Mouse (Mus musculus): ENCODE data around the gene Lrp5. TPM values are rescaled to one million over a fixed set of nuclear protein-coding genes. Genes with fewer than 3 reads are reported as not detected.

Gene Lrp5
- polyA plus RNA-seq, 1 experiment from 2014 or later, result 5.2 TPM

GRCm38 (mm10) chr19:3540997-3541396 is 145.4 kb downstream of the Lrp5 start:
- no peak for ATAC-seq (replicated peaks; ENCODE audit: low FRiP score)
- Histone ChIP-seq H3K36me3 (ENCODE audit: control insufficient read depth, insufficient read depth, low read length) (no peaks in the 10 kb centered on the region; the same call in 1 of the 2 replicates), H3K27me3 (ENCODE audit: control insufficient read depth, insufficient read depth, low read length) (no peaks in the 10 kb centered on the region), H3K9me3 (ENCODE audit: control insufficient read depth, low read length) (no peaks in the 10 kb centered on the region), H3K4me1 (replicated peaks; ENCODE audit: control insufficient read depth, insufficient read depth, low read length) (no peaks in the 10 kb centered on the region), H3K4me2 (ENCODE audit: low read depth, low read length, severe bottlenecking) (no peak overlapping the region), H3K9ac (ENCODE audit: low read length) (no peak overlapping the region), H3K4me3 (ENCODE audit: low read depth, low read length) (no peak overlapping the region), H3K27ac (ENCODE audit: low read depth, low read length) (no peak overlapping the region)
- WGBS, result 96% methylated on average over 5 of the region's 5 CpGs
- DNase-seq (ENCODE audit: low spot score), result no peak

DNA sequence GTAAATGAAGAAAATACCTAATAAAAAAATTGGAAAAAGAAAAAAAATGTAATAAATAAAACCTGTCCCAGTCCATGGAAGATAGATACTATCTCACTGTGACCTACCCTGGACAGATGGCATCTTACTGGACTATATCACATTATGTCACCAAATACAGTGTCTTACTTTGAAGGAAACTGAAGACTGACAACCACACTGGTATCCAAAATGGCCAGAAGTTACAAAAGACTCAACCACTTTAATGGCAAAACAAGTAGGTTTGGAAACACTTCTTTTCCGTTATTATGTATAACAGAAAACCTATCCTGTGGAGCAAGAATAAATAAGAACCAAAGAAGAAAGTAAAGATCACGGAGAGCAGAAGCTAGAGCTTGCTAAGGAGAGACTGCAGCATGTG is 146.1 kb downstream of the Lrp5 start:
- H3K36me3 ChIP-seq (ENCODE audit: control insufficient read depth, insufficient read depth, low read length), result no peaks in the 10 kb centered on the region; the same call in 1 of the 2 replicates

GRCm38 (mm10) chr19:3539456-3539855 is 146.9 kb downstream of the Lrp5 start:
- WGBS, result 95% methylated on average over 5 of the region's 5 CpGs

More for the DNA sequence above, 146.1 kb downstream of the Lrp5 start:
- H3K27ac ChIP-seq (ENCODE audit: low read depth, low read length), result no peak overlapping the region
- H3K9me3 ChIP-seq (ENCODE audit: control insufficient read depth, low read length), result no peaks in the 10 kb centered on the region
- DNase-seq (ENCODE audit: low spot score), result no peak
- no peaks in the 10 kb centered on the region for H3K27me3 ChIP-seq (ENCODE audit: control insufficient read depth, insufficient read depth, low read length)
- H3K4me3 ChIP-seq (ENCODE audit: low read depth, low read length), result no peak overlapping the region
- WGBS, result 93% methylated on average over 2 of the region's 2 CpGs
- no peak overlapping the region for H3K4me2 ChIP-seq (ENCODE audit: low read depth, low read length, severe bottlenecking)
- no peaks in the 10 kb centered on the region for H3K4me1 ChIP-seq (replicated peaks; ENCODE audit: control insufficient read depth, insufficient read depth, low read length)
- ATAC-seq (replicated peaks; ENCODE audit: low FRiP score), result no peak
- H3K9ac ChIP-seq (ENCODE audit: low read length), result no peak overlapping the region

DNA sequence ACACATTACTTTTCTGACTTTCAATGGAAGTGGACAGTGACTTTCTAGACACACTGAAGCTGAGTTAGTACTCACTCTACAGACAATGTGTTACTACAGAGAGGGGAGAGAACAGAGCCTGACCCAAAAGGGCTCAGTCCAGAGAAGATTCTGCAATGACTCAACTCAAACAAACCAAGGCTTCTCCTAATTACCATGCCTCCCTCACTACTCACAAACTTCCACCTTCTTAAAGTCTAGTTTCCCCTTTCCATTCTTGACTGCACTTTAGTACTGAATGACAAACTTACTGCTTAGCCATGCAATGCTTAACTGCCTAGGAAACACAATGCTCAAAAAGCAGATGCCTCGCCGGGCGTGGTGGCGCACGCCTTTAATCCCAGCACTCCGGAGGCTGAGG is 148.7 kb downstream of the Lrp5 start:
- H3K4me3 ChIP-seq (ENCODE audit: low read depth, low read length), result no peak overlapping the region
- WGBS, result 98% methylated on average over 6 of the region's 6 CpGs
- H3K4me2 ChIP-seq (ENCODE audit: low read depth, low read length, severe bottlenecking), result no peak overlapping the region
- H3K4me1 ChIP-seq (replicated peaks; ENCODE audit: control insufficient read depth, insufficient read depth, low read length), result no peaks in the 10 kb centered on the region
- no peaks in the 10 kb centered on the region for H3K9me3 ChIP-seq (ENCODE audit: control insufficient read depth, low read length)
- no peak overlapping the region for H3K9ac ChIP-seq (ENCODE audit: low read length)
- DNase-seq (ENCODE audit: low spot score), result no peak
- no peak for ATAC-seq (replicated peaks; ENCODE audit: low FRiP score)
- H3K27ac ChIP-seq (ENCODE audit: low read depth, low read length), result no peak overlapping the region
- no peaks in the 10 kb centered on the region; the same call in 1 of the 2 replicates for H3K36me3 ChIP-seq (ENCODE audit: control insufficient read depth, insufficient read depth, low read length)
- no peaks in the 10 kb centered on the region for H3K27me3 ChIP-seq (ENCODE audit: control insufficient read depth, insufficient read depth, low read length)

More at GRCm38 (mm10) chr19:3539456-3539855, 146.9 kb downstream of the Lrp5 start:
- DNase-seq (ENCODE audit: low spot score) (no peak), ATAC-seq (replicated peaks; ENCODE audit: low FRiP score) (no peak)
- H3K36me3 ChIP-seq (ENCODE audit: control insufficient read depth, insufficient read depth, low read length), result no peaks in the 10 kb centered on the region; the same call in 1 of the 2 replicates
- no peak overlapping the region for H3K9ac ChIP-seq (ENCODE audit: low read length)
- no peaks in the 10 kb centered on the region for H3K27me3 ChIP-seq (ENCODE audit: control insufficient read depth, insufficient read depth, low read length)
- H3K4me2 ChIP-seq (ENCODE audit: low read depth, low read length, severe bottlenecking), result no peak overlapping the region
- no peak overlapping the region for H3K4me3 ChIP-seq (ENCODE audit: low read depth, low read length)
- H3K4me1 ChIP-seq (replicated peaks; ENCODE audit: control insufficient read depth, insufficient read depth, low read length), result no peaks in the 10 kb centered on the region
- H3K9me3 ChIP-seq (ENCODE audit: control insufficient read depth, low read length), result no peaks in the 10 kb centered on the region
- H3K27ac ChIP-seq (ENCODE audit: low read depth, low read length), result no peak overlapping the region

- Histone ChIP-seq H3K4me1 (replicated peaks; ENCODE audit: control insufficient read depth, insufficient read depth, low read length) (no peaks in the 10 kb centered on the region), H3K9ac (ENCODE audit: low read length) (no peak overlapping the region), H3K4me2 (ENCODE audit: low read depth, low read length, severe bottlenecking) (no peak overlapping the region), H3K27ac (ENCODE audit: low read depth, low read length) (no peak overlapping the region), H3K4me3 (ENCODE audit: low read depth, low read length) (no peak overlapping the region), H3K9me3 (ENCODE audit: control insufficient read depth, low read length) (no peaks in the 10 kb centered on the region), H3K27me3 (ENCODE audit: control insufficient read depth, insufficient read depth, low read length) (no peaks in the 10 kb centered on the region), H3K36me3 (ENCODE audit: control insufficient read depth, insufficient read depth, low read length) (no peaks in the 10 kb centered on the region)
- no peak for ATAC-seq (replicated peaks; ENCODE audit: low FRiP score)
- WGBS, result 92% methylated on average over 3 of the region's 3 CpGs
- DNase-seq (ENCODE audit: low spot score), result no peak
These were observed 151.4 kb downstream of the Lrp5 start for GRCm38 (mm10) chr19:3534945-3535344.

Other genes with a start within 250 kb of the Lrp5 start
- gene Ppp6r3, start 110.8 kb downstream of the Lrp5 start, polyA plus RNA-seq (2014; fragmentation: Nextera tagmentation; extraction: Ambion mirVana), result 92.3 and 94.1 TPM in 2 replicates
- 42.3 and 52.1 TPM in 2 replicates for gene 1810055G02Rik, start 21.7 kb upstream of the Lrp5 start, polyA plus RNA-seq (2014; fragmentation: Nextera tagmentation; extraction: Ambion mirVana)
- 43.2 and 44.6 TPM in 2 replicates for gene Kmt5b, start 80.9 kb upstream of the Lrp5 start, polyA plus RNA-seq (2014; fragmentation: Nextera tagmentation; extraction: Ambion mirVana)
- 65.8 and 70.0 TPM in 2 replicates for gene Chka, start 165.2 kb upstream of the Lrp5 start, polyA plus RNA-seq (2014; fragmentation: Nextera tagmentation; extraction: Ambion mirVana)
- gene Tcirg1, start 220.6 kb upstream of the Lrp5 start, polyA plus RNA-seq (2014; fragmentation: Nextera tagmentation; extraction: Ambion mirVana), result 11.4 and 15.7 TPM in 2 replicates
- 189 and 206 TPM in 2 replicates for gene Ndufs8, start 226.2 kb upstream of the Lrp5 start, polyA plus RNA-seq (2014; fragmentation: Nextera tagmentation; extraction: Ambion mirVana)
- 0.35 and 0.64 TPM in 2 replicates for gene Aldh3b1, start 243.2 kb upstream of the Lrp5 start, polyA plus RNA-seq (2014; fragmentation: Nextera tagmentation; extraction: Ambion mirVana)
- gene Unc93b1, start 248.6 kb upstream of the Lrp5 start, polyA plus RNA-seq (2014; fragmentation: Nextera tagmentation; extraction: Ambion mirVana), result 4.9 and 5.7 TPM in 2 replicates

All from forebrain, embryonic 11.5 days (tissue).